Mouse (Mus musculus) liver, embryonic 14.5 days (tissue): Measurements from ENCODE around the gene Adamts4.

Source experiments
- CTCF ChIP-seq: IDR thresholded peaks from 2 replicates; pipeline ENCODE4 v1.5.1; 2016; ENCODE audit warnings: antibody characterized with exemption, low read depth, control low read depth
- EP300 ChIP-seq: IDR thresholded peaks from 2 replicates; pipeline ENCODE4 v1.6.1; 2016; ENCODE audit warnings: antibody characterized with exemption, low read depth

GRCm38 (mm10) chr1:171224857-171225256, 25.4 kb upstream of the Adamts4 start, which contains the start of gene Apoa2:
- TF ChIP-seq CTCF (no peak), EP300 (no peak; the same call in 1 of the 2 replicates)
